Mouse (Mus musculus) gastrocnemius, postnatal 10 days (tissue): Measurements from ENCODE around the gene Gck. TPM values are rescaled to one million over a fixed set of nuclear protein-coding genes. Genes with fewer than 3 reads are reported as not detected.
"Not testable (repeated sequence)": the region's sequence is repeated elsewhere in the genome, so short reads cannot be mapped to it uniquely, and the experiment has no call there.

ENCODE experiments used
- DNase-seq: peaks from one replicate; pipeline ENCODE4 v3.0.0; 2021; ENCODE audit warnings: mixed read lengths
- total RNA-seq, 2 experiments: library from RNA; stranded (reverse); gene quantifications; 2 replicates each; pipeline ENCODE4 v1.2.3; 2021

Gck gene
- total RNA-seq, 2 experiments from 2014 or later: not detected

- DNase-seq: no peak
Observed at GRCm38 (mm10) chr11:5954965-5955504, 5.2 kb upstream of the Gck start.

- DNase-seq: no peak
Observed at GRCm38 (mm10) chr11:5954435-5954834, 4.6 kb upstream of the Gck start.

- DNase-seq: no peak
Observed at GRCm38 (mm10) chr11:5953130-5953765, 3.4 kb upstream of the Gck start.

- DNase-seq: no peak
Observed at GRCm38 (mm10) chr11:5952501-5952900, 2.6 kb upstream of the Gck start.

- DNase-seq: no peak
Observed at GRCm38 (mm10) chr11:5948546-5949250, 1.2 kb downstream of the Gck start.

GRCm38 (mm10) chr11:5947796-5948195, 2.1 kb downstream of the Gck start:
- no peak for DNase-seq

- no peak for DNase-seq
Observed at GRCm38 (mm10) chr11:5945096-5945495, 4.8 kb downstream of the Gck start.

GRCm38 (mm10) chr11:5942966-5943365, 6.9 kb downstream of the Gck start:
- no peak for DNase-seq

- DNase-seq: not testable (repeated sequence)
Observed at GRCm38 (mm10) chr11:5934531-5934930, 15.3 kb downstream of the Gck start.

- DNase-seq: not testable (repeated sequence)
Observed at GRCm38 (mm10) chr11:5931947-5932346, 17.9 kb downstream of the Gck start.

GRCm38 (mm10) chr11:5930578-5930977, 19.3 kb downstream of the Gck start:
- no peak for DNase-seq

GRCm38 (mm10) chr11:5926696-5927220, 23.1 kb downstream of the Gck start:
- no peak for DNase-seq

- DNase-seq: no peak
Observed at GRCm38 (mm10) chr11:5924699-5925098, 25.2 kb downstream of the Gck start.

- DNase-seq: no peak
Observed at GRCm38 (mm10) chr11:5920323-5920960, 29.4 kb downstream of the Gck start.

GRCm38 (mm10) chr11:5919606-5920005, 30.3 kb downstream of the Gck start:
- DNase-seq: no peak

GRCm38 (mm10) chr11:5918111-5918510, 31.8 kb downstream of the Gck start:
- no peak for DNase-seq

GRCm38 (mm10) chr11:5916178-5916548, 33.7 kb downstream of the Gck start:
- DNase-seq: no peak

- DNase-seq: no peak
Observed at GRCm38 (mm10) chr11:5915429-5916177, 34.3 kb downstream of the Gck start.

GRCm38 (mm10) chr11:5914940-5915339, 34.9 kb downstream of the Gck start:
- DNase-seq: no peak

GRCm38 (mm10) chr11:5913936-5914335, 35.9 kb downstream of the Gck start:
- DNase-seq: no peak

- no peak for DNase-seq
Observed at GRCm38 (mm10) chr11:5913256-5913655, 36.6 kb downstream of the Gck start.

- DNase-seq: peak; percentile 62
Observed at GRCm38 (mm10) chr11:5912635-5913034, 37.2 kb downstream of the Gck start.
